Mouse (Mus musculus) lung, adult 2 months (tissue): ENCODE results near the gene Trim75.

Experiments
- CTCF ChIP-seq: fragments of 200-500 bp; IDR thresholded peaks from 2 replicates; pipeline ENCODE4 v1.5.1; 2011; ENCODE audit warnings: mild to moderate bottlenecking, low read length, control low read depth; ENCODE audit not compliant: insufficient read depth
- POLR2A ChIP-seq: fragments of 200-500 bp; IDR thresholded peaks from 2 replicates; pipeline ENCODE4 v1.6.1; 2011; ENCODE audit warnings: low read depth, mild to moderate bottlenecking, control low read depth, low read length, borderline replicate concordance; ENCODE audit errors: extremely low read depth

DNA sequence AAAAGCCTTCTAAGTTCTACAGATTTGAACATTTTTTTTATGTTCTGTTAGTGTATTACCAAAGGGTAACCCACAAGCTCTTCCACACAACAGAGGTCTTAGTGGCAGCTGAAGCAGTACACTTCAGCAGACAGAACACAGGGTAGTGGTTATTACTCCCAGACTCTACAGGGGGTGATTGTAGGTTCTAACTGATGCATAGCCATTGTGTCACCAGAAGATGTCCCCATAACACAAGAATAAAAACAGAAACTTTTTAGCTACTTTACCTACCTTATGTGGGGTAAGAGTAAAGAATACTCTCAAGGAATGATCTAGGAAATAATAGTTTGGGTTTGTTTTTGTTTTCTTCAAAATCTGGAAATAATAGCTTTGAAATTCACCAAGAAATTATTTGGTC is 24.8 kb downstream of the Trim75 start:
- TF ChIP-seq CTCF: no peak
- TF ChIP-seq POLR2A: no peak
